Mouse (Mus musculus) MEL (cell line): ENCODE measurements around the gene Prmt1.

Experiments used
- CTCF ChIP-seq, 3 experiments: IDR thresholded peaks in 2 of 3; conservative IDR thresholded peaks in 1 of 3; 2 replicates each; pipeline ENCODE4 v1.5.1; 2011 to 2012; ENCODE audit warnings: low read length in 3 of 3, low read depth in 2 of 3, mild to moderate bottlenecking in 2 of 3, improper control_type of control experiment in 1 of 3, inconsistent platforms in 1 of 3, mixed read lengths in 1 of 3, moderate library complexity in 1 of 3; ENCODE audit not compliant: control insufficient read depth in 1 of 3, insufficient read depth in 1 of 3, poor library complexity in 1 of 3, severe bottlenecking in 1 of 3
- E2F4 ChIP-seq: IDR thresholded peaks from 2 replicates; pipeline ENCODE4 v1.6.1; 2011; ENCODE audit warnings: low read depth, low read length, improper control_type of control experiment, borderline replicate concordance
- NRF1 ChIP-seq: IDR thresholded peaks from 2 replicates; pipeline ENCODE4 v1.6.1; 2014; ENCODE audit warnings: low read depth, mild to moderate bottlenecking, inconsistent platforms, low read length, improper control_type of control experiment, moderate library complexity; ENCODE audit not compliant: poor library complexity, insufficient read depth, severe bottlenecking
- USF1 ChIP-seq: IDR thresholded peaks from 2 replicates; pipeline ENCODE4 v1.6.1; 2014; ENCODE audit warnings: low read depth, mild to moderate bottlenecking, inconsistent platforms, low read length, improper control_type of control experiment, moderate library complexity

- TF ChIP-seq NRF1: no peak
- no peak for TF ChIP-seq USF1
- TF ChIP-seq CTCF (IDR thresholded peaks at IDR 0.05 in 2 of 3, conservative IDR thresholded peaks at IDR 0.05 in 1 of 3; ENCODE audit: control insufficient read depth in 1 of 3, insufficient read depth in 1 of 3, low read depth in 2 of 3, low read length in 3 of 3, poor library complexity in 1 of 3, severe bottlenecking in 1 of 3): no peak
- TF ChIP-seq E2F4: no peak
Observed at GRCm38 (mm10) chr7:44996672-44997071, 10.3 kb upstream of the Prmt1 start.
